Mouse (Mus musculus): ENCODE measurements at regions not wholly inside any gene's neighbourhood (a gene's known extent, or its start where the extent isn't known, plus 50 kb on each side); places are given as distances from the start of the nearest gene placed in this dataset.

GRCm38 (mm10) chr5:96931576-96932152, 65.8 kb upstream of the Bmp2k start:
- no peak for TF ChIP-seq TAL1 (IDR thresholded peaks at IDR 0.05; ENCODE audit: low read length)
- TF ChIP-seq GATA1 (IDR thresholded peaks at IDR 0.05; ENCODE audit: low read length), result peak; percentile 21; the same call in 1 of the 2 replicates
